Mouse (Mus musculus) gastrocnemius, postnatal 10 days (tissue): Measurements from ENCODE around the gene Umad1. TPM values are rescaled to one million over a fixed set of nuclear protein-coding genes. Genes with fewer than 3 reads are reported as not detected.

ENCODE experiments used
- DNase-seq: peaks from one replicate; pipeline ENCODE4 v3.0.0; 2021; ENCODE audit warnings: mixed read lengths
- total RNA-seq, 2 experiments: library from RNA; stranded (reverse); gene quantifications; 2 replicates each; pipeline ENCODE4 v1.2.3; 2021

Umad1 gene
- total RNA-seq, 2 experiments from 2014 or later, result 9.3 to 11.3 TPM

- DNase-seq, result no peak
These were observed 160.5 kb downstream of the Umad1 start for GRCm38 (mm10) chr6:8419485-8420186.

GRCm38 (mm10) chr6:8420187-8420503 lies 161.1 kb downstream of the Umad1 start:
- DNase-seq, result no peak

GRCm38 (mm10) chr6:8421421-8421820 lies 162.3 kb downstream of the Umad1 start:
- DNase-seq, result no peak

GRCm38 (mm10) chr6:8421959-8422581 lies 163.0 kb downstream of the Umad1 start:
- DNase-seq, result peak; percentile 25

GRCm38 (mm10) chr6:8423142-8423541 lies 164.1 kb downstream of the Umad1 start:
- no peak for DNase-seq

GRCm38 (mm10) chr6:8427692-8428091 lies 168.6 kb downstream of the Umad1 start:
- no peak for DNase-seq

- DNase-seq, result no peak
These were observed 171.6 kb downstream of the Umad1 start for GRCm38 (mm10) chr6:8430610-8431234.

GRCm38 (mm10) chr6:8433179-8433578 lies 174.1 kb downstream of the Umad1 start:
- no peak for DNase-seq

- DNase-seq, result no peak
These were observed 178.8 kb downstream of the Umad1 start for GRCm38 (mm10) chr6:8437937-8438336.

- DNase-seq, result no peak
These were observed 182.7 kb downstream of the Umad1 start for GRCm38 (mm10) chr6:8441814-8442213.

GRCm38 (mm10) chr6:8446786-8447185 lies 187.7 kb downstream of the Umad1 start:
- DNase-seq, result peak; percentile 44

- DNase-seq, result no peak
These were observed 196.5 kb downstream of the Umad1 start for GRCm38 (mm10) chr6:8455599-8455998.

- DNase-seq, result no peak
These were observed 199.5 kb downstream of the Umad1 start for GRCm38 (mm10) chr6:8458596-8458995.

- DNase-seq, result no peak
These were observed 203.4 kb downstream of the Umad1 start for GRCm38 (mm10) chr6:8462447-8462846.

- no peak for DNase-seq
These were observed 206.3 kb downstream of the Umad1 start for GRCm38 (mm10) chr6:8465388-8465787.

GRCm38 (mm10) chr6:8465985-8466384 lies 206.9 kb downstream of the Umad1 start:
- no peak for DNase-seq

GRCm38 (mm10) chr6:8467667-8468337 lies 208.7 kb downstream of the Umad1 start:
- no peak for DNase-seq

- DNase-seq, result no peak
These were observed 210.8 kb downstream of the Umad1 start for GRCm38 (mm10) chr6:8469918-8470317.

GRCm38 (mm10) chr6:8472125-8472524 lies 213.0 kb downstream of the Umad1 start:
- DNase-seq, result no peak

- peak; percentile 25 for DNase-seq
These were observed 213.8 kb downstream of the Umad1 start for GRCm38 (mm10) chr6:8472915-8473314.

- no peak for DNase-seq
These were observed 214.4 kb downstream of the Umad1 start for GRCm38 (mm10) chr6:8473498-8473897.

- no peak for DNase-seq
These were observed 215.2 kb downstream of the Umad1 start for GRCm38 (mm10) chr6:8474316-8474715.

GRCm38 (mm10) chr6:8474820-8475219 lies 215.7 kb downstream of the Umad1 start:
- DNase-seq, result no peak
